19 mouse cellular contexts compared by ENCODE assay signal in genomic region chr16:4406706-4407105, GRCm38 (mm10). TPM values are rescaled to one million over a fixed set of nuclear protein-coding genes. Genes with fewer than 3 reads are reported as not detected.
DNase-seq lines count a peak whose midpoint lies in the region; ATAC-seq and TF ChIP-seq lines count a peak whose summit lies in the region.
"Had no signal": no experiment of that assay in that cellular context is flagged by ENCODE, and none has a peak within 500 bp of the region (broad histone marks: within the 10 kb centered on the region; RNA-seq: fewer than 3 reads in every experiment).

No protein-coding gene starts in this region.

- TF ChIP-seq CTCF in heart, adult 2 months (IDR thresholded peaks at IDR 0.05): no peak
- TF ChIP-seq CTCF in lung, embryonic 14.5 days (IDR thresholded peaks at IDR 0.05; ENCODE audit: low read depth): no peak
- TF ChIP-seq CTCF in lung, postnatal 0 days (IDR thresholded peaks at IDR 0.05): no peak

- peak; percentile 86 for DNase-seq in heart, adult 11 months
- no peak for DNase-seq in heart, adult 2 months
- DNase-seq in lung, embryonic 14.5 days: peak; percentile 54
- DNase-seq in lung, postnatal 0 days (ENCODE audit: low spot score): no peak
- peak; percentile 59 to 63 for DNase-seq in kidney, postnatal 25 days
- DNase-seq in kidney, postnatal 4 days: peak; percentile 33 to 34
- no peak for DNase-seq in urinary bladder, adult 18-20 months (ENCODE audit: low spot score in 2 of 2)
- DNase-seq: cerebellum, adult 8-10 months; gastrocnemius, postnatal 14 days; layer of hippocampus, adult 9-11 months; left cerebral cortex, postnatal 4 days; liver; right cerebral cortex, postnatal 4 days; thymus, postnatal 14 days had no signal

- no peak for ATAC-seq in lung, embryonic 14.5 days (ENCODE audit: insufficient read depth)
- ATAC-seq in lung, postnatal 0 days: no peak
- ATAC-seq: hindbrain, embryonic 16.5 days; midbrain, embryonic 16.5 days had no signal

- intact Hi-C loops in heart, adult 2 months (cut with DNase I): no loop called here

- 74% methylated on average over 4 of the region's 4 CpGs for WGBS in heart, adult 2 months
- 27% methylated on average over 4 of the region's 4 CpGs for WGBS in lung, embryonic 14.5 days
- 30% methylated on average over 4 of the region's 4 CpGs for WGBS in lung, postnatal 0 days

- H3K36me3 ChIP-seq in heart, adult 2 months (ENCODE audit: control insufficient read depth, insufficient read depth, low read length): peaks cover 12% of the 10 kb centered on the region
- H3K36me3 ChIP-seq in lung, embryonic 14.5 days (ENCODE audit: insufficient read depth): no peaks in the 10 kb centered on the region
- no peaks in the 10 kb centered on the region for H3K36me3 ChIP-seq in lung, postnatal 0 days (ENCODE audit: insufficient read depth, low read length)
- H3K36me3 ChIP-seq: forebrain, embryonic 12.5 days; neural tube, embryonic 15.5 days had no signal

- no peaks in the 10 kb centered on the region for H3K9me3 ChIP-seq in lung, embryonic 14.5 days (ENCODE audit: low read depth, low read length)
- H3K9me3 ChIP-seq in lung, postnatal 0 days (ENCODE audit: low read length): no peaks in the 10 kb centered on the region
- H3K9me3 ChIP-seq: forebrain, embryonic 12.5 days; neural tube, embryonic 15.5 days had no signal

- no peaks in the 10 kb centered on the region for H3K27me3 ChIP-seq in heart, adult 2 months (ENCODE audit: control insufficient read depth, insufficient read depth, low read length)
- no peaks in the 10 kb centered on the region for H3K27me3 ChIP-seq in lung, embryonic 14.5 days (ENCODE audit: insufficient read depth, low read length)
- no peaks in the 10 kb centered on the region for H3K27me3 ChIP-seq in lung, postnatal 0 days (replicated peaks; ENCODE audit: insufficient read depth, low read length)
- H3K27me3 ChIP-seq: forebrain, embryonic 12.5 days; neural tube, embryonic 15.5 days had no signal

- peaks cover 13% of the 10 kb centered on the region for H3K4me1 ChIP-seq in heart, adult 2 months (ENCODE audit: control insufficient read depth, insufficient read depth, low read length)
- peaks cover 23% of the 10 kb centered on the region for H3K4me1 ChIP-seq in lung, embryonic 14.5 days (ENCODE audit: insufficient read depth)
- H3K4me1 ChIP-seq in lung, postnatal 0 days (ENCODE audit: insufficient read depth, low read depth, low read length): peaks cover 18% of the 10 kb centered on the region; the same call in 1 of the 2 replicates
- H3K4me1 ChIP-seq: forebrain, embryonic 12.5 days had no signal

- no peak overlapping the region for H3K9ac ChIP-seq in heart, adult 2 months (ENCODE audit: low read depth, low read length)
- H3K9ac ChIP-seq in lung, embryonic 14.5 days: no peak overlapping the region
- no peak overlapping the region for H3K9ac ChIP-seq in lung, postnatal 0 days (replicated peaks; ENCODE audit: low read depth)
- H3K9ac ChIP-seq: forebrain, embryonic 12.5 days; neural tube, embryonic 15.5 days had no signal

- no peak overlapping the region for H3K27ac ChIP-seq in heart, adult 2 months
- no peak overlapping the region for H3K27ac ChIP-seq in lung, embryonic 14.5 days (ENCODE audit: low read depth)
- no peak overlapping the region for H3K27ac ChIP-seq in lung, postnatal 0 days (ENCODE audit: low read length)
- H3K27ac ChIP-seq: forebrain, embryonic 12.5 days; left cerebral cortex, adult 2 months; neural tube, embryonic 15.5 days had no signal

- no peak for TF ChIP-seq EP300 in heart, adult 2 months (IDR thresholded peaks at IDR 0.05; ENCODE audit: insufficient read depth, low read depth, low read length)
- no peak for TF ChIP-seq EP300 in lung, postnatal 0 days (IDR thresholded peaks at IDR 0.05)

- H3K79me2 ChIP-seq in heart, adult 2 months (replicated peaks; ENCODE audit: control insufficient read depth, insufficient read depth, low read length): no peaks in the 10 kb centered on the region

- H3K4me2 ChIP-seq in lung, embryonic 14.5 days: no peak overlapping the region
- H3K4me2 ChIP-seq in lung, postnatal 0 days (replicated peaks; ENCODE audit: low read depth, low read length): no peak overlapping the region
- H3K4me2 ChIP-seq: forebrain, embryonic 12.5 days; neural tube, embryonic 15.5 days had no signal

- no peak overlapping the region for H3K4me3 ChIP-seq in heart, adult 2 months
- H3K4me3 ChIP-seq in lung, embryonic 14.5 days (ENCODE audit: low read depth, low read length): no peak overlapping the region
- no peak overlapping the region for H3K4me3 ChIP-seq in lung, postnatal 0 days (ENCODE audit: low read depth, low read length)
- H3K4me3 ChIP-seq: forebrain, embryonic 12.5 days; left cerebral cortex, adult 2 months; neural tube, embryonic 15.5 days had no signal

- no peak for TF ChIP-seq POLR2A in heart, adult 2 months (IDR thresholded peaks at IDR 0.05; ENCODE audit: insufficient read depth, low read depth, low read length)

RNA-seq across cellular contexts. Expression of gene Adcy9, which starts 13.6 kb away (rescaled TPM):
- total RNA-seq in heart, adult 2 months (2021): 10 to 100 TPM; 22.6 to 26.3 TPM
- 11.1 and 17.4 TPM in 2 replicates for polyA plus RNA-seq in heart, adult 2 months (2012; rRNA removed)
- 1.3 and 1.4 TPM in 2 replicates for polyA plus RNA-seq in lung, embryonic 14.5 days (2014; fragmentation: Nextera tagmentation; extraction: Ambion mirVana)
- 2.9 and 3.1 TPM in 2 replicates for polyA plus RNA-seq in lung, postnatal 0 days (2015; fragmentation: Nextera tagmentation; extraction: Ambion mirVana)

Comparison
In these comparisons a context has a peak if more than half of its experiments do, and no peak if none do; other contexts are left out.
1. DNase-seq: peak in heart, adult 11 months (single experiment), lung, embryonic 14.5 days (single experiment), kidney, postnatal 25 days (2 of 2) and kidney, postnatal 4 days (2 of 2); none in heart, adult 2 months (0 of 2), lung, postnatal 0 days (single experiment) and urinary bladder, adult 18-20 months (0 of 2).